Mouse (Mus musculus) kidney, adult 8-10 months (tissue): ENCODE results near the gene Gm48552.

Experiments used
- DNase-seq, 2 experiments: peaks; one replicate each; pipeline ENCODE4 v3.0.0; 2022

Gene Gm48552

GRCm38 (mm10) chr10:81388505-81389055, at the start of gene Gm48552:
Gene Gm48552, plus strand, starts transcription at chr10:81389005.
- DNase-seq: no peak

GRCm38 (mm10) chr10:81340551-81341332, 48.1 kb upstream of the Gm48552 start:
- no peak for DNase-seq

GRCm38 (mm10) chr10:81341333-81341949, 47.4 kb upstream of the Gm48552 start:
- DNase-seq: peak in 1 of 2 experiments; percentile 73

- no peak for DNase-seq
Measured at GRCm38 (mm10) chr10:81342686-81343505, 45.9 kb upstream of the Gm48552 start, which contains the start of gene Gipc3. Gene Gipc3, minus strand, starts transcription at chr10:81343266.

- no peak for DNase-seq
Measured at GRCm38 (mm10) chr10:81344421-81345161, 44.2 kb upstream of the Gm48552 start.

- DNase-seq: no peak
Measured at GRCm38 (mm10) chr10:81345162-81345534, 43.7 kb upstream of the Gm48552 start.

GRCm38 (mm10) chr10:81346453-81347067, 42.2 kb upstream of the Gm48552 start:
- DNase-seq: peak; percentile 83 to 84

GRCm38 (mm10) chr10:81349146-81349545, 39.7 kb upstream of the Gm48552 start:
- peak; percentile 71 to 79 for DNase-seq

- no peak for DNase-seq
Measured at GRCm38 (mm10) chr10:81349961-81350350, 38.8 kb upstream of the Gm48552 start.

- DNase-seq: peak; percentile 99
Measured at GRCm38 (mm10) chr10:81350351-81351063, 38.3 kb upstream of the Gm48552 start, which contains the start of gene Hmg20b. Gene Hmg20b, minus strand, starts transcription at chr10:81350480.

GRCm38 (mm10) chr10:81351678-81352291, 37.0 kb upstream of the Gm48552 start:
- DNase-seq: no peak

- DNase-seq: no peak
Measured at GRCm38 (mm10) chr10:81354738-81355477, 33.9 kb upstream of the Gm48552 start.

- DNase-seq: no peak
Measured at GRCm38 (mm10) chr10:81355533-81355932, 33.3 kb upstream of the Gm48552 start.

- peak in 1 of 2 experiments; percentile 57 for DNase-seq
Measured at GRCm38 (mm10) chr10:81356352-81356990, 32.3 kb upstream of the Gm48552 start.

- DNase-seq: peak; percentile 88 to 90
Measured at GRCm38 (mm10) chr10:81356991-81357844, 31.6 kb upstream of the Gm48552 start, which contains the start of gene Mfsd12. Gene Mfsd12, plus strand, starts transcription at chr10:81357491.

GRCm38 (mm10) chr10:81358209-81358608, 30.6 kb upstream of the Gm48552 start:
- no peak for DNase-seq

GRCm38 (mm10) chr10:81358841-81359240, 30.0 kb upstream of the Gm48552 start:
- DNase-seq: peak; percentile 49 to 70

- DNase-seq: no peak
Measured at GRCm38 (mm10) chr10:81360721-81361120, 28.1 kb upstream of the Gm48552 start.
